Mouse (Mus musculus): ENCODE results near the gene Ly6g5b. TPM values are rescaled to one million over a fixed set of nuclear protein-coding genes. Genes with fewer than 3 reads are reported as not detected.
"Not testable (repeated sequence)": the region's sequence is repeated elsewhere in the genome, so short reads cannot be mapped to it uniquely, and the experiment has no call there.

Gene Ly6g5b
- total RNA-seq, 1 experiment = 1.5 TPM

GRCm38 (mm10) chr17:35125081-35125480, 9.9 kb upstream of the Ly6g5b start:
- TF ChIP-seq MAFK (IDR thresholded peaks at IDR 0.05; ENCODE audit: insufficient read depth, low read depth, low read length) (no peak), ZC3H11A (IDR thresholded peaks at IDR 0.05; ENCODE audit: borderline replicate concordance, low read depth, low read length) (no peak), HCFC1 (IDR thresholded peaks at IDR 0.05; ENCODE audit: borderline replicate concordance, insufficient read depth, low read length) (no peak), CHD2 (IDR thresholded peaks at IDR 0.05; ENCODE audit: low read depth, low read length) (no peak), ZNF384 (IDR thresholded peaks at IDR 0.05; ENCODE audit: low read depth, low read length) (no peak)
- H3K4me1 ChIP-seq (ENCODE audit: control insufficient read depth in 2 of 2, insufficient read depth in 2 of 2, low read length in 2 of 2, poor library complexity in 1 of 2) = peaks cover 0 to 4% of the 10 kb centered on the region in 2 experiments; a peak in 1 of 4 replicates
- H3K9ac ChIP-seq (ENCODE audit: insufficient read depth, low read depth, low read length, poor library complexity, severe bottlenecking) = no peak overlapping the region
- no peaks in the 10 kb centered on the region for H3K9me3 ChIP-seq (ENCODE audit: control insufficient read depth, insufficient read depth, low read depth, low read length)
- DNase-seq (ENCODE audit: low read depth, low spot score) = no peak
- no peak overlapping the region for H3K27ac ChIP-seq (ENCODE audit: insufficient read depth, low read depth, low read length, poor library complexity, severe bottlenecking)
- peaks cover 10% of the 10 kb centered on the region; the same call in 1 of the 2 replicates for H3K36me3 ChIP-seq (ENCODE audit: control insufficient read depth, insufficient read depth, low read length, poor library complexity, severe bottlenecking)
- no peak overlapping the region for H3K4me3 ChIP-seq (ENCODE audit: insufficient read depth in 1 of 2, low read depth in 1 of 2, low read length in 2 of 2, poor library complexity in 1 of 2, severe bottlenecking in 1 of 2)
- in situ Hi-C loops (cut with MboI; ENCODE audit: low sequenced_read_pairs in 2 of 2, unreplicated experiment in 2 of 2) = no loop called here

- peaks cover 13% of the 10 kb centered on the region; the same call in 1 of the 2 replicates for H3K36me3 ChIP-seq (ENCODE audit: control insufficient read depth, insufficient read depth, low read length, poor library complexity, severe bottlenecking)
- not testable (repeated sequence) for H3K9ac ChIP-seq (ENCODE audit: insufficient read depth, low read depth, low read length, poor library complexity, severe bottlenecking); H3K4me1 ChIP-seq (ENCODE audit: control insufficient read depth in 2 of 2, insufficient read depth in 2 of 2, low read length in 2 of 2, poor library complexity in 1 of 2); H3K4me3 ChIP-seq (ENCODE audit: insufficient read depth in 1 of 2, low read depth in 1 of 2, low read length in 2 of 2, poor library complexity in 1 of 2, severe bottlenecking in 1 of 2); H3K27ac ChIP-seq (ENCODE audit: insufficient read depth, low read depth, low read length, poor library complexity, severe bottlenecking); H3K9me3 ChIP-seq (ENCODE audit: control insufficient read depth, insufficient read depth, low read depth, low read length); DNase-seq (ENCODE audit: low read depth, low spot score)
- in situ Hi-C loops (cut with MboI; ENCODE audit: low sequenced_read_pairs in 2 of 2, unreplicated experiment in 2 of 2) = loop anchor here in 1 of 2 experiments (25.0 kb wide), 1 partner anchor 112 kb away; the partner anchor contains the start of genes Vars and Vwa7
These were observed 9.2 kb upstream of the Ly6g5b start for GRCm38 (mm10) chr17:35124261-35124896.

DNA sequence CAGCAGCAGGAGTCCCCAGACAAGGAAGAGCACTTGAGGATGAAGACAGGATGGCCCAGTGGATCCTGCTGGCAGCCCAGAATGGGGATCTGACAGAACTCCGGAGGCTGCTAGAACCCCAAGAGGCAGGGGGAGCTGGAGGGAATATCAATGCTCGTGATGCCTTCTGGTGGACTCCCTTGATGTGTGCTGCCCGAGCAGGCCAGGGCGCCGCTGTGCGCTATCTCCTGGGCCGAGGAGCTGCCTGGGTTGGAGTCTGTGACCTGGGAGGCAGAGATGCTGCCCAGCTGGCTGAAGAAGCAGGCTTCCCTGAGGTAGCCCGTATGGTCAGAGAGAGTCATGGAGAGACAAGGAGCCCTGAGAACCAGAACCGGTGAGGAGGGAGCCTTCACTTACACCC, 8.1 kb upstream of the Ly6g5b start:
- H3K9ac ChIP-seq (ENCODE audit: insufficient read depth, low read depth, low read length, poor library complexity, severe bottlenecking); DNase-seq (ENCODE audit: low read depth, low spot score); H3K4me1 ChIP-seq (ENCODE audit: control insufficient read depth in 2 of 2, insufficient read depth in 2 of 2, low read length in 2 of 2, poor library complexity in 1 of 2); H3K9me3 ChIP-seq (ENCODE audit: control insufficient read depth, insufficient read depth, low read depth, low read length); H3K27ac ChIP-seq (ENCODE audit: insufficient read depth, low read depth, low read length, poor library complexity, severe bottlenecking); H3K4me3 ChIP-seq (ENCODE audit: insufficient read depth in 1 of 2, low read depth in 1 of 2, low read length in 2 of 2, poor library complexity in 1 of 2, severe bottlenecking in 1 of 2): not testable (repeated sequence)
- in situ Hi-C loops (cut with MboI; ENCODE audit: low sequenced_read_pairs in 2 of 2, unreplicated experiment in 2 of 2) = loop anchor here in 1 of 2 experiments (25.0 kb wide), 1 partner anchor 111 kb away; the partner anchor contains the start of genes Vars and Vwa7
- peaks cover 18% of the 10 kb centered on the region for H3K36me3 ChIP-seq (ENCODE audit: control insufficient read depth, insufficient read depth, low read length, poor library complexity, severe bottlenecking)

DNA sequence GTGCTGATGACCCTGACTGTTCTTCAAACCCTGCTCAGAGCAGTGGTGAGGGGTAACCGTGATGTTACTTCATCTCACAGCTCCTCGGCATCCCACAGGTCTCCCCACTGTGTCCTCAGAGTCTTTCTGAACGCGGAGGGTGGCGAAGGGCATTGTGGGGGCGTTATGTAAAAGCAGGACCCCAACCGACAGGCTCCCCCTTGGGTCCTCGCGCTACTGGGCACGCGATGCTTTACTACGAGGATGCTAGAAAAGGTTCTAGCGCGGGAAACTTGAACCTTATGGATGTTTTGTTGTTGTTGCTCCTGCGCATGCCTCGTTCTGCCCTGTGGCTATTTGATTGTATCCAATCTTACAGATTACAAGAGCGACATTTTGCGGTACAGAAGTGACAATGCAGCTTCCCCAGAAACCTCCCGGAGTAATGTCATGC, 6.7 kb upstream of the Ly6g5b start, which contains the start of gene Csnk2b:
TSS of gene Csnk2b (minus strand) at position 183 of the 433 bp plus-strand sequence.
- in situ Hi-C loops (cut with MboI; ENCODE audit: low sequenced_read_pairs in 2 of 2, unreplicated experiment in 2 of 2) = loop anchor here in 1 of 2 experiments (25.0 kb wide), 1 partner anchor 110 kb away; the partner anchor contains the start of genes Vars and Vwa7
- H3K36me3 ChIP-seq (ENCODE audit: control insufficient read depth, insufficient read depth, low read length, poor library complexity, severe bottlenecking) = peaks cover 28% of the 10 kb centered on the region
- peak within 1 kb of the TSS; percentile 97 for H3K9ac ChIP-seq (ENCODE audit: insufficient read depth, low read depth, low read length, poor library complexity, severe bottlenecking)
- peak; percentile 40 for DNase-seq (ENCODE audit: low read depth, low spot score)
- TF ChIP-seq ZC3H11A (IDR thresholded peaks at IDR 0.05; ENCODE audit: borderline replicate concordance, low read depth, low read length) (0 out of 2 replicates have a peak, but pooled peaks have one; percentile 11), CHD2 (IDR thresholded peaks at IDR 0.05; ENCODE audit: low read depth, low read length) (no peak)
- H3K27ac ChIP-seq (ENCODE audit: insufficient read depth, low read depth, low read length, poor library complexity, severe bottlenecking) = peak within 1 kb of the TSS; percentile 74
- peak within 1 kb of the TSS; percentile 92 to 98 for H3K4me3 ChIP-seq (ENCODE audit: insufficient read depth in 1 of 2, low read depth in 1 of 2, low read length in 2 of 2, poor library complexity in 1 of 2, severe bottlenecking in 1 of 2)
- H3K4me1 ChIP-seq (ENCODE audit: control insufficient read depth in 2 of 2, insufficient read depth in 2 of 2, low read length in 2 of 2, poor library complexity in 1 of 2) = peaks cover 0 to 7% of the 10 kb centered on the region in 2 experiments; a peak in 2 of 4 replicates
- no peaks in the 10 kb centered on the region for H3K9me3 ChIP-seq (ENCODE audit: control insufficient read depth, insufficient read depth, low read depth, low read length)

Measured in ES-E14 (cell line).